Mouse (Mus musculus): Measurements from ENCODE around the gene Hspb2. TPM values are rescaled to one million over a fixed set of nuclear protein-coding genes. Genes with fewer than 3 reads are reported as not detected.

The Hspb2 gene
- polyA plus RNA-seq, 1 experiment from 2014 or later, result 1.3 TPM

DNA sequence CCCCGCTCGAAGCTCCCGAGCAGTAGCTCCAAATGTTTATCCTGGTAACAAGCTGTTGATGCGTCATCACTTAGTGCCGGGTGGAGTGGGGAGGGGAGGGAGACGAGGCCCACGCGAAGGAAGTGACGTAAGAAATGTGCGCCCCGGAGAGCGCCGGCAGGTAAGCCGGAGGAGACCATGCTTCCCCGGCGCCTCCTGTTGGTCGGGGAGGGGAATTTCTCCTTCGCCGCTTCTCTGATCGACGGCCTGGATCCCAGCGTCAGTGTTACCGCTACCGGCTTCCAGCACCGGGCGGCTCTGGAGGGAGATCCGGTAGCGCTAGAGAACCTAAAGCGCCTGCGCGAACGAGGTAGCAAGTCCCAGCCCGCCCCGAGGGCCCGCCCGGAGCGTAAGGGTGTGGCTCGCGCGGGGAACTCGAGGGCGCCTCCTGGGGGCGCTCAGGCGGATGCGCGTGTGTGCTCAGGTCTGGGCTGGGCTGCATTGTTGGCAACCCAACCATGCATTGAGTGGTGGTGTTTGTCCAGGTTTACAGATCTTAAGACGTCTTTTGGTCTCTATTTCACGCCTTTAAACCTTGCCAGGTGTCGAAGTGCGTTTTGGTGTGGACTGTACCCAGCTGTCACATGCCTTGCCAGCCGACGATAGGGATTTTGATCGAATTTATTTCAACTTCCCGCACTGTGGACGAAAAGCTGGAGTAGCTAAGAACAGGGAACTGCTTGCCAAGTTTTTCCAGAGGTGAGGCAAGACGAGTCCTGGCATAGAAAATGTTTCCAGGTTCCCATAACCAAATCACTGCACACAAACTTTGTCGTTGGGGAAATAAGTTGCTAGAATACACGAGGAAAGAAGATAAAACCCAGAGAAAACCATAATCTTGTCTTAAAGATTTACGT lies 16.2 kb upstream of the Hspb2 start, which contains the start of gene Fdxacb1:
TSS of gene Fdxacb1 (plus strand) at position 130 of the 896 bp plus-strand sequence.
- H3K4me2 ChIP-seq, result peak within 1 kb of the TSS; percentile 84
- H3K36me3 ChIP-seq, result peaks cover 17% of the 10 kb centered on the region
- H3K9ac ChIP-seq, result peak within 1 kb of the TSS; percentile 81
- peak; percentile 95 for ATAC-seq (ENCODE audit: low FRiP score)
- H3K4me3 ChIP-seq, result peak within 1 kb of the TSS; percentile 63
- peaks cover 21% of the 10 kb centered on the region for H3K4me1 ChIP-seq (replicated peaks)
- H3K27ac ChIP-seq, result peak within 1 kb of the TSS; percentile 88
- H3K27me3 ChIP-seq, result no peaks in the 10 kb centered on the region
- WGBS, result 4% methylated on average over 59 of the region's 59 CpGs
- H3K9me3 ChIP-seq, result no peaks in the 10 kb centered on the region

GRCm38 (mm10) chr9:50767531-50768106 lies 15.5 kb upstream of the Hspb2 start:
- Histone ChIP-seq H3K9ac (peak overlapping the region; percentile 81), H3K4me2 (peak overlapping the region; percentile 84), H3K27ac (peak overlapping the region; percentile 88), H3K9me3 (no peaks in the 10 kb centered on the region), H3K36me3 (peaks cover 17% of the 10 kb centered on the region), H3K27me3 (no peaks in the 10 kb centered on the region), H3K4me1 (replicated peaks) (peaks cover 21% of the 10 kb centered on the region), H3K4me3 (peak overlapping the region; percentile 63)
- WGBS, result 6% methylated on average over 17 of the region's 17 CpGs
- peak; percentile 76; the same call in 1 of the 2 replicates for ATAC-seq (ENCODE audit: low FRiP score)

DNA sequence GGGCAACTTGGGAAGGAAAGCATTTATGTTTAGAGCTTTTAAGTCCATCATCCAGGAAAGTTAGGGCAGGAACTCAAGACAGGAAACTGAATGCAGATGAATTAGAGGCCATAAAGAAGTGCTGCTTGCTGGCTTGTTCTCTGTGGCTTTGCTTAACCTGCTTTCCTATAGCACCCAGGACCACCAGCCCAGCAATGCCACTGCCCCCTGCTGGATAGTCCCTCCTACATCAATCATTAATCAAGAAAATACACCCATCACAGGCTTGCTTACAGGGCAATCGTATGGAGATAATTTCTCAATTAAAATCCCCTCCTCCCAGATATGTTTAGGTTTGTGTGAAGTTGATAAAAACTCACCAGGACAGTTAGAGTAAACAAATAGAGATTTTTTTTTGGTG lies 11.2 kb upstream of the Hspb2 start:
- peaks cover 5% of the 10 kb centered on the region; the same call in 1 of the 2 replicates for H3K4me1 ChIP-seq (replicated peaks)
- H3K4me3 ChIP-seq, result no peak overlapping the region
- H3K36me3 ChIP-seq, result peaks cover 4% of the 10 kb centered on the region
- no peaks in the 10 kb centered on the region for H3K9me3 ChIP-seq
- WGBS, result 61% methylated on average over 1 of the region's 1 CpGs
- H3K27me3 ChIP-seq, result no peaks in the 10 kb centered on the region
- ATAC-seq (ENCODE audit: low FRiP score), result no peak
- H3K9ac ChIP-seq, result no peak overlapping the region
- no peak overlapping the region for H3K27ac ChIP-seq
- no peak overlapping the region for H3K4me2 ChIP-seq

- H3K4me1 ChIP-seq (replicated peaks), result no peaks in the 10 kb centered on the region; the same call in 1 of the 2 replicates
- H3K27me3 ChIP-seq, result no peaks in the 10 kb centered on the region
- H3K36me3 ChIP-seq, result peaks cover 4% of the 10 kb centered on the region
- no peak for ATAC-seq (ENCODE audit: low FRiP score)
- no peaks in the 10 kb centered on the region for H3K9me3 ChIP-seq
- no peak overlapping the region for H3K4me2 ChIP-seq
- H3K27ac ChIP-seq, result no peak overlapping the region
- H3K4me3 ChIP-seq, result no peak overlapping the region
- WGBS, result 64% methylated on average over 6 of the region's 6 CpGs
- H3K9ac ChIP-seq, result no peak overlapping the region
These were observed 9.5 kb upstream of the Hspb2 start for GRCm38 (mm10) chr9:50761520-50762243.

DNA sequence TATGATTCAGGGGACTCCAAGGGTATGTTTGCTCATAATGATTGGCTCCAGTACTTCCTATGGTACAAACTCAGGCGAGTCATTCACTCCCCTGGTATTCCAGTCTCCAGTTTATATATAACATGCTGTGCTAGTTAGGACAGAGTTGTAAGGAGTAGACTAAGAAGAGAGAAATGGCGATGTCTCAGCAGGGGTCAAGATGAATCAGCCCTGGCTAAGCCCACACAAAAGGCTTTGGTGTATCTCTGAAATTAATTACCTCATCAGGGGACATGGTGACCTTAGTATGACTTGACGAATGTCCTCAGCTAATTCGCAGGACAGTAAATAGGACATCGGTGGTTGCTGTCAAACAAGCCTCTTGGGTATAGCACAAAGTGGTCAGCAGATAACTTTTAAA lies 4.6 kb upstream of the Hspb2 start:
- 33% methylated on average over 5 of the region's 5 CpGs for WGBS
- no peak overlapping the region for H3K4me2 ChIP-seq

GRCm38 (mm10) chr9:50753947-50754346 lies 1.8 kb upstream of the Hspb2 start:
- Histone ChIP-seq H3K9ac (no peak overlapping the region), H3K9me3 (no peaks in the 10 kb centered on the region), H3K27ac (no peak overlapping the region), H3K27me3 (0 out of 2 replicates have a peak, but pooled peaks cover 4% of the 10 kb centered on the region), H3K36me3 (no peaks in the 10 kb centered on the region), H3K4me3 (no peak overlapping the region), H3K4me2 (no peak overlapping the region), H3K4me1 (replicated peaks) (no peaks in the 10 kb centered on the region)
- ATAC-seq (ENCODE audit: low FRiP score), result no peak
- WGBS, result 68% methylated on average over 7 of the region's 7 CpGs

More for the DNA sequence above, 4.6 kb upstream of the Hspb2 start:
- no peak for ATAC-seq (ENCODE audit: low FRiP score)
- no peak overlapping the region for H3K9ac ChIP-seq
- H3K9me3 ChIP-seq, result no peaks in the 10 kb centered on the region
- H3K4me3 ChIP-seq, result no peak overlapping the region
- H3K27me3 ChIP-seq, result 0 out of 2 replicates have a peak, but pooled peaks cover 4% of the 10 kb centered on the region
- no peaks in the 10 kb centered on the region for H3K4me1 ChIP-seq (replicated peaks)
- no peak overlapping the region for H3K27ac ChIP-seq
- no peaks in the 10 kb centered on the region for H3K36me3 ChIP-seq

GRCm38 (mm10) chr9:50752784-50753615 lies 846 bp upstream of the Hspb2 start:
- no peak overlapping the region for H3K27ac ChIP-seq
- no peaks in the 10 kb centered on the region for H3K36me3 ChIP-seq
- H3K27me3 ChIP-seq, result 0 out of 2 replicates have a peak, but pooled peaks cover 4% of the 10 kb centered on the region
- no peaks in the 10 kb centered on the region for H3K9me3 ChIP-seq
- WGBS, result 74% methylated on average over 17 of the region's 17 CpGs
- H3K9ac ChIP-seq, result 0 out of 2 replicates have a peak overlapping the region, but pooled peaks have one; percentile 24
- no peak overlapping the region for H3K4me2 ChIP-seq
- ATAC-seq (ENCODE audit: low FRiP score), result no peak
- no peaks in the 10 kb centered on the region for H3K4me1 ChIP-seq (replicated peaks)
- H3K4me3 ChIP-seq, result no peak overlapping the region

DNA sequence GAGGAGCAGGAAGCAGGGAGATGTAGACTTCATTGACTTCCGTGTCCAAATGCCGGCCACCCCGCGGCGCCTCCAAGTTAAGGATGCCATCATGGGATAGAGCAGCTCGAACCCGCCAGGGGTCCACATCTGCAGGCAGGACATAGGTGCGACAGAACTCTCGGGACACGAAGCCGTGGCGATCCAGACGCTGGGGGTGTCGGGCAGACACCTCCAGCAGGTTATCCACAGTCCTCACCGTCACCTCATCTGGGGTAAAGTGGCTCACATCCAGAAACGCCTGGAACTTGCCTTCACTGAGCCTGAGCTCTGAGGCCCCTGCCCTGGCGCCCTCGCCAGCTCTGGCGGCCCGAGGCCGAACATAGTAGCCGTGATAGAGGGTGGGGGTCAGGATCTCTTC lies 831 bp downstream of the Hspb2 start, which contains the start of gene Cryab:
TSS of gene Cryab (plus strand) at position 3 of the 400 bp plus-strand sequence.
- ATAC-seq (ENCODE audit: low FRiP score), result no peak
- Histone ChIP-seq H3K27ac (no peak within 1 kb of the TSS), H3K27me3 (peaks cover 10% of the 10 kb centered on the region), H3K4me3 (no peak within 1 kb of the TSS), H3K9ac (no peak within 1 kb of the TSS), H3K4me2 (no peak within 1 kb of the TSS), H3K4me1 (replicated peaks) (peaks cover 3% of the 10 kb centered on the region), H3K9me3 (no peaks in the 10 kb centered on the region), H3K36me3 (no peaks in the 10 kb centered on the region)
- 79% methylated on average over 22 of the region's 22 CpGs for WGBS

DNA sequence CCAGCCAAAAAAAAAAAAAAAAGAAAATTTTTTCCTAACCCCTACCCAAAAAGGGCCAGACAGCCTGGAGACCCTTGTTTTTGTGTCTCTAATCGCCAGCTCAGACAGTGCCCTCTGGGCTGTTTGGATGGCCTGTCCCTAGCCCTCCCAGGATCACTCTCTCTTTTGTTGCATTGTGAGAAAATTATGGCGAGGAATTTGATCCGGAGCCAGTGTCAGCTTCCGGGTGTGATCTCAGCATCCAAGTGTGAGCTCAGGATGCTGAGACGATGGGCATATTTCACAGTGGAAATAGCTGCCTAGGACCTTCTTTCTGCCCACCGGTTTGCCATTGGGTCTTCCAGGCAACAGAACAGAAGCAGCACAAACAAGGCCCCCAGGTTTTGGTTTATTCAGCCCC lies 1.4 kb downstream of the Hspb2 start:
- Histone ChIP-seq H3K4me2 (no peak overlapping the region), H3K9ac (no peak overlapping the region), H3K4me1 (replicated peaks) (peaks cover 9% of the 10 kb centered on the region), H3K9me3 (no peaks in the 10 kb centered on the region), H3K27me3 (peaks cover 16% of the 10 kb centered on the region), H3K27ac (no peak overlapping the region), H3K4me3 (no peak overlapping the region), H3K36me3 (no peaks in the 10 kb centered on the region)
- ATAC-seq (ENCODE audit: low FRiP score), result no peak
- 75% methylated on average over 6 of the region's 6 CpGs for WGBS

DNA sequence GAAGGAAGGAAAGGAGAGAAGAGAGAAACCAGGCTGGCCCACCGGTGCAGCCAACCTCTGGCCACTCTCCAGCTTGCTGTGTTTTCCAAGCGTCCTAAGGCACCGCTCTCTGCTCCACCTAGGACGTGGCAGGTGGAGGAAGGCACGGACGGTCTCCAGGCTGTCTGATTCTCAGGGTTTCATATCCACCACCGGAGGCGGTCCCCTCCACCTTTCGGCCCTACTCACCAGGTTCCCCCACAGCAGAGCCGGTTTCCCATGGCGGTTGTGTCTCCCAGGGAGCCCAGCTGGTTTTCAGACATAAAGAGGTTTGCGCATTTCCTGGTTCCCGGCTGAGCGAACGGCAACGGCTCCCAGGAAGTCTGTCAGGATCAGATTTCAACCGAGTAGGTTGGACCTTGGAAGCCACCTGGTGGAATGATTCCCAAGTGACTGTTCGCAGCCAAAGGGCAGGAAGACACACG lies 5.9 kb downstream of the Hspb2 start, which contains the start of gene 2310030G06Rik:
TSS of gene 2310030G06Rik (minus strand) at position 323 of the 464 bp plus-strand sequence.
- peak within 1 kb of the TSS; percentile 37 for H3K4me3 ChIP-seq
- WGBS, result 4% methylated on average over 19 of the region's 19 CpGs
- no peaks in the 10 kb centered on the region for H3K36me3 ChIP-seq
- peaks cover 9% of the 10 kb centered on the region for H3K4me1 ChIP-seq (replicated peaks)
- peak within 1 kb of the TSS; percentile 58 for H3K4me2 ChIP-seq
- H3K27me3 ChIP-seq, result peaks cover 17% of the 10 kb centered on the region
- H3K9me3 ChIP-seq, result no peaks in the 10 kb centered on the region
- peak within 1 kb of the TSS; percentile 65 for H3K9ac ChIP-seq
- H3K27ac ChIP-seq, result no peak within 1 kb of the TSS
- no peak for ATAC-seq (ENCODE audit: low FRiP score)

DNA sequence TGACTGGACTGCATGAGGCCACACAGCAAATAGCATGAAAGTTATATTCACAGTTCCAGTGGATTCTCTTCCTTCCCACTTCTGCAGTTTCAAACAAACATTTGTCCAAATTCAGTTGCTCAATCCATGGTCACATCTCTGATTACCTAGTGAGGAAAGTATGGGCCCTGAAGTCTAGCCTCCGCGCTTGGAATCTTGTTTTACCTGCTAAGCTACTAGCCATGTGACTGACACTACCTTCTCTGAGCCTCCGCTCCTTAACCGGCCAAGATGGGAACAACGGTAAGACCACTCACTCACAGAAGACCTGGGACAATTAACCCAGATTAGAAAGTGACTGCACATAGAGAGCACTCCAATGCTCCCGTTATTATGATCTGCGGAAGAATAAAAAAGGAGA lies 6.3 kb downstream of the Hspb2 start:
- H3K27ac ChIP-seq, result no peak overlapping the region
- no peaks in the 10 kb centered on the region for H3K36me3 ChIP-seq
- H3K4me3 ChIP-seq, result peak overlapping the region; percentile 37
- H3K9ac ChIP-seq, result peak overlapping the region; percentile 65; the same call in 1 of the 2 replicates
- H3K27me3 ChIP-seq, result peaks cover 17% of the 10 kb centered on the region
- no peaks in the 10 kb centered on the region for H3K9me3 ChIP-seq
- H3K4me1 ChIP-seq (replicated peaks), result peaks cover 9% of the 10 kb centered on the region
- ATAC-seq (ENCODE audit: low FRiP score), result no peak
- peak overlapping the region; percentile 58 for H3K4me2 ChIP-seq
- WGBS, result 20% methylated on average over 7 of the region's 7 CpGs
